ENCODE assay signal across 8 mouse cellular contexts in genomic region chr17:87798423-87798941, GRCm38 (mm10). TPM values are rescaled to one million over a fixed set of nuclear protein-coding genes. Genes with fewer than 3 reads are reported as not detected.
DNase-seq lines count a peak whose midpoint lies in the region; ATAC-seq and TF ChIP-seq lines count a peak whose summit lies in the region.

No protein-coding gene starts in this region.

- peak overlapping the region; percentile 93 for H3K4me2 ChIP-seq in heart, embryonic 12.5 days
- H3K4me2 ChIP-seq in kidney, postnatal 0 days (ENCODE audit: low read length), result peak overlapping the region; percentile 77

- no peak for TF ChIP-seq POLR2A in thymus, adult 2 months (IDR thresholded peaks at IDR 0.05; ENCODE audit: control insufficient read depth, extremely low read depth, insufficient read depth, low read length, poor library complexity)

- peak; percentile 52 for DNase-seq in thymus, adult 2 months
- DNase-seq in thymus, adult 18-20 months, result no peak
- DNase-seq in embryo, embryonic 10 days (ENCODE audit: low spot score), result peak; percentile 78
- DNase-seq in kidney, postnatal 0 days (ENCODE audit: low spot score), result peak; percentile 63
- peak; percentile 58 for DNase-seq in lung, postnatal 14 days
- peak; percentile 67 for DNase-seq in retina, embryonic 14.5 days (ENCODE audit: low spot score)

- no peaks in the 10 kb centered on the region for H3K9me3 ChIP-seq in heart, embryonic 12.5 days (replicated peaks)
- H3K9me3 ChIP-seq in kidney, postnatal 0 days (replicated peaks; ENCODE audit: low read length), result no peaks in the 10 kb centered on the region

- no peak overlapping the region for H3K27ac ChIP-seq in thymus, adult 2 months (ENCODE audit: control insufficient read depth, insufficient read depth, low read length)
- H3K27ac ChIP-seq in heart, embryonic 12.5 days (ENCODE audit: poor library complexity, severe bottlenecking), result no peak overlapping the region
- H3K27ac ChIP-seq in kidney, postnatal 0 days, result no peak overlapping the region

- ATAC-seq in heart, embryonic 12.5 days (ENCODE audit: insufficient number of reproducible peaks, low FRiP score), result peak; percentile 58; the same call in 1 of the 2 replicates
- ATAC-seq in kidney, postnatal 0 days (replicated peaks; ENCODE audit: low FRiP score, low read depth), result peak; percentile 67
- ATAC-seq in inflammation-experienced regulatory T-cells, adult 6 months, result no peak

- H3K4me3 ChIP-seq in thymus, adult 2 months (ENCODE audit: control insufficient read depth, insufficient read depth, low read length), result peak overlapping the region; percentile 8; the same call in 1 of the 2 replicates
- H3K4me3 ChIP-seq in heart, embryonic 12.5 days, result peak overlapping the region; percentile 50
- peak overlapping the region; percentile 39 for H3K4me3 ChIP-seq in kidney, postnatal 0 days (replicated peaks; ENCODE audit: low read depth, low read length)

- peaks cover 13% of the 10 kb centered on the region for H3K4me1 ChIP-seq in thymus, adult 2 months (replicated peaks; ENCODE audit: control insufficient read depth, insufficient read depth, low read length)
- peaks cover 23% of the 10 kb centered on the region for H3K4me1 ChIP-seq in heart, embryonic 12.5 days (replicated peaks)
- peaks cover 8% of the 10 kb centered on the region for H3K4me1 ChIP-seq in kidney, postnatal 0 days (replicated peaks; ENCODE audit: insufficient read depth, low read length)

- no peak overlapping the region for H3K9ac ChIP-seq in heart, embryonic 12.5 days
- H3K9ac ChIP-seq in kidney, postnatal 0 days (ENCODE audit: low read depth, low read length), result no peak overlapping the region

- H3K27me3 ChIP-seq in thymus, adult 2 months (ENCODE audit: control insufficient read depth, insufficient read depth, low read length), result peaks cover 18% of the 10 kb centered on the region
- H3K27me3 ChIP-seq in heart, embryonic 12.5 days (replicated peaks), result peaks cover 83% of the 10 kb centered on the region
- H3K27me3 ChIP-seq in kidney, postnatal 0 days (ENCODE audit: insufficient read depth, low read length), result peaks cover 55% of the 10 kb centered on the region

- WGBS in thymus, adult 2 months, result under 1% methylated on average over 37 of the region's 40 CpGs
- WGBS in heart, embryonic 12.5 days, result under 1% methylated on average over 35 of the region's 40 CpGs
- WGBS in kidney, postnatal 0 days, result 1% methylated on average over 39 of the region's 40 CpGs

- no peaks in the 10 kb centered on the region for H3K36me3 ChIP-seq in thymus, adult 2 months (ENCODE audit: control insufficient read depth, insufficient read depth, low read length)
- no peaks in the 10 kb centered on the region for H3K36me3 ChIP-seq in heart, embryonic 12.5 days
- no peaks in the 10 kb centered on the region for H3K36me3 ChIP-seq in kidney, postnatal 0 days (ENCODE audit: insufficient read depth, low read length)

- TF ChIP-seq CTCF in thymus, adult 2 months (IDR thresholded peaks at IDR 0.05; ENCODE audit: borderline replicate concordance, control insufficient read depth, extremely low read depth, insufficient read depth, low read length, poor library complexity), result no peak
- TF ChIP-seq CTCF in kidney, postnatal 0 days (IDR thresholded peaks at IDR 0.05; ENCODE audit: low read depth), result no peak

RNA-seq across cellular contexts. Expression of gene Kcnk12, which starts 0.7 kb away (rescaled TPM):
- polyA plus RNA-seq in thymus, adult 2 months (2012; rRNA removed), result 0.91 and 0.92 TPM in 2 replicates
- polyA plus RNA-seq in heart, embryonic 12.5 days (2016; fragmentation: Nextera tagmentation; extraction: Ambion mirVana), result 0.11 and 0.13 TPM in 2 replicates
- 0.14 TPM in 1 of 2 replicates, not detected in the other for polyA plus RNA-seq in kidney, postnatal 0 days (2015; fragmentation: Nextera tagmentation; extraction: Ambion mirVana)
- not detected for polyA plus RNA-seq in inflammation-experienced regulatory T-cells, adult 6 months (2017; shearing (Covaris generic))

Comparison
In these comparisons a context has a peak if more than half of its experiments do, and no peak if none do; other contexts are left out.
1. DNase-seq: peak in thymus, adult 2 months (single experiment), embryo, embryonic 10 days (single experiment), kidney, postnatal 0 days (single experiment), lung, postnatal 14 days (single experiment) and retina, embryonic 14.5 days (single experiment); none in thymus, adult 18-20 months (0 of 2).
2. Peak in every context shown above with its lines, with median percentiles within 50 percentile points of each other: H3K4me3 ChIP-seq.